In genomic region chr15:95793748-95794491, GRCm38 (mm10) we compare ENCODE assay signal across 18 mouse cellular contexts. TPM values are rescaled to one million over a fixed set of nuclear protein-coding genes. Genes with fewer than 3 reads are reported as not detected.
DNase-seq lines count a peak whose midpoint lies in the region; ATAC-seq lines count a peak whose summit lies in the region.
"Had no signal": no experiment of that assay in that cellular context is flagged by ENCODE, and none has a peak within 500 bp of the region (broad histone marks: within the 10 kb centered on the region; RNA-seq: fewer than 3 reads in every experiment).

No protein-coding gene starts in this region.

- DNase-seq in heart, adult 11 months = peak; percentile 91
- no peak for DNase-seq in heart, postnatal 36 days
- DNase-seq in liver (no peak), NIH3T3 (ENCODE audit: low read depth) (peak; percentile 38), MN1 (ENCODE audit: low spot score) (no peak)
- DNase-seq in limb, embryonic 10.5 days (ENCODE audit: low spot score) = peak; percentile 26
- DNase-seq: B cell, adult 2 months; cerebellum, adult 11 months; forebrain, postnatal 0 days; gastrocnemius, postnatal 10 days; lung, postnatal 4 days; right cerebral cortex, postnatal 4 days; thymus, adult 18-20 months had no signal

- peak overlapping the region; percentile 34 for H3K4me2 ChIP-seq in liver, embryonic 12.5 days
- H3K4me2 ChIP-seq in kidney, embryonic 15.5 days = no peak overlapping the region
- H3K4me2 ChIP-seq: embryonic facial prominence, embryonic 12.5 days had no signal

- ATAC-seq in liver, embryonic 12.5 days = no peak
- no peak for ATAC-seq in kidney, embryonic 15.5 days (replicated peaks; ENCODE audit: low FRiP score)
- ATAC-seq: forebrain, postnatal 0 days; midbrain, embryonic 16.5 days had no signal

- H3K9me3 ChIP-seq in liver, embryonic 12.5 days (replicated peaks) = no peaks in the 10 kb centered on the region
- no peaks in the 10 kb centered on the region for H3K9me3 ChIP-seq in limb, embryonic 10.5 days (replicated peaks)
- no peaks in the 10 kb centered on the region for H3K9me3 ChIP-seq in kidney, embryonic 15.5 days (replicated peaks)
- H3K9me3 ChIP-seq: embryonic facial prominence, embryonic 12.5 days had no signal

- intact Hi-C loops in heart, postnatal 36 days (cut with DNase I) = loop anchor here (2.0 to 5.0 kb wide), 2 partner anchors 87 to 493 kb away; partner anchors contain the start of gene Arid2

- H3K27ac ChIP-seq in liver, embryonic 12.5 days = no peak overlapping the region
- H3K27ac ChIP-seq in limb, embryonic 10.5 days = no peak overlapping the region
- H3K27ac ChIP-seq in kidney, embryonic 15.5 days = no peak overlapping the region
- H3K27ac ChIP-seq: embryonic facial prominence, embryonic 12.5 days; liver, embryonic 14.5 days had no signal

- 0 out of 2 replicates have a peak, but pooled peaks cover 6% of the 10 kb centered on the region for H3K36me3 ChIP-seq in liver, embryonic 12.5 days
- H3K36me3 ChIP-seq in limb, embryonic 10.5 days = peaks cover 32% of the 10 kb centered on the region
- H3K36me3 ChIP-seq in kidney, embryonic 15.5 days = peaks cover 7% of the 10 kb centered on the region; the same call in 1 of the 2 replicates
- H3K36me3 ChIP-seq: embryonic facial prominence, embryonic 12.5 days had no signal

- no peak overlapping the region for H3K9ac ChIP-seq in liver, embryonic 12.5 days
- H3K9ac ChIP-seq in kidney, embryonic 15.5 days = no peak overlapping the region
- H3K9ac ChIP-seq: embryonic facial prominence, embryonic 12.5 days; forebrain, postnatal 0 days; liver, embryonic 14.5 days had no signal

- peaks cover 9% of the 10 kb centered on the region; the same call in 1 of the 2 replicates for H3K27me3 ChIP-seq in liver, embryonic 12.5 days (replicated peaks)
- no peaks in the 10 kb centered on the region for H3K27me3 ChIP-seq in limb, embryonic 10.5 days (ENCODE audit: low read depth, poor library complexity, severe bottlenecking)
- no peaks in the 10 kb centered on the region for H3K27me3 ChIP-seq in kidney, embryonic 15.5 days
- H3K27me3 ChIP-seq: embryonic facial prominence, embryonic 12.5 days had no signal

- H3K4me1 ChIP-seq in liver, embryonic 12.5 days = peaks cover 68% of the 10 kb centered on the region
- H3K4me1 ChIP-seq in limb, embryonic 10.5 days = peaks cover 31% of the 10 kb centered on the region
- peaks cover 67% of the 10 kb centered on the region for H3K4me1 ChIP-seq in kidney, embryonic 15.5 days

- WGBS in liver, embryonic 12.5 days (ENCODE audit: insufficient replicate concordance) = 71% methylated on average over 9 of the region's 9 CpGs
- WGBS in limb, embryonic 10.5 days = 94% methylated on average over 9 of the region's 9 CpGs
- WGBS in kidney, embryonic 15.5 days = 79% methylated on average over 9 of the region's 9 CpGs

- H3K4me3 ChIP-seq in liver, embryonic 12.5 days = no peak overlapping the region
- no peak overlapping the region for H3K4me3 ChIP-seq in limb, embryonic 10.5 days
- H3K4me3 ChIP-seq in kidney, embryonic 15.5 days (replicated peaks) = no peak overlapping the region
- H3K4me3 ChIP-seq: embryonic facial prominence, embryonic 12.5 days had no signal

RNA-seq across cellular contexts. Expression of gene Ano6, which starts 3.3 kb away (rescaled TPM):
- 10 to 100 TPM; 20.6 to 23.0 TPM for total RNA-seq in heart, postnatal 36 days (2021)
- 14.7 and 14.8 TPM in 2 replicates for polyA plus RNA-seq in liver, embryonic 12.5 days (2016; fragmentation: Nextera tagmentation; extraction: Ambion mirVana)
- 33.5 and 44.6 TPM in 2 replicates for polyA plus RNA-seq in limb, embryonic 10.5 days (2016; fragmentation: Nextera tagmentation; extraction: Ambion mirVana)
- 54.0 and 54.5 TPM in 2 replicates for polyA plus RNA-seq in kidney, embryonic 15.5 days (2015; fragmentation: Nextera tagmentation; extraction: Ambion mirVana)

Comparison
In these comparisons a context has a peak if more than half of its experiments do, and no peak if none do; other contexts are left out.
1. DNase-seq: peak in heart, adult 11 months (single experiment), NIH3T3 (single experiment) and limb, embryonic 10.5 days (single experiment); none in heart, postnatal 36 days (0 of 2), liver (single experiment) and MN1 (single experiment).